Mouse (Mus musculus): ENCODE measurements around the gene 4931429L15Rik. TPM values are rescaled to one million over a fixed set of nuclear protein-coding genes. Genes with fewer than 3 reads are reported as not detected.

The 4931429L15Rik gene
- polyA plus RNA-seq, 1 experiment: not detected

- Histone ChIP-seq H3K4me3 (ENCODE audit: low read depth, low read length) (peak within 1 kb of the TSS; percentile 88), H3K36me3 (ENCODE audit: control insufficient read depth, insufficient read depth, low read length, poor library complexity, severe bottlenecking) (peaks cover 31% of the 10 kb centered on the region), H3K4me1 (ENCODE audit: control insufficient read depth, insufficient read depth, low read length) (no peaks in the 10 kb centered on the region), H3K9ac (ENCODE audit: low read depth, poor library complexity, severe bottlenecking) (peak within 1 kb of the TSS; percentile 74), H3K9me3 (replicated peaks; ENCODE audit: control insufficient read depth, insufficient read depth, low read length, poor library complexity, severe bottlenecking) (no peaks in the 10 kb centered on the region), H3K27ac (ENCODE audit: insufficient read depth, low read length) (no peak within 1 kb of the TSS), H3K27me3 (ENCODE audit: control insufficient read depth, insufficient read depth, low read length, poor library complexity, severe bottlenecking) (no peaks in the 10 kb centered on the region)
- TF ChIP-seq POLR2A (IDR thresholded peaks at IDR 0.05; ENCODE audit: insufficient read depth, low read length): no peak
- no peak for TF ChIP-seq EP300 (IDR thresholded peaks at IDR 0.05; ENCODE audit: insufficient read depth, low read depth, low read length)
- no peak for TF ChIP-seq CTCF (IDR thresholded peaks at IDR 0.05; ENCODE audit: low read depth, low read length)
These were observed 46.9 kb downstream of the 4931429L15Rik start, which contains the start of gene Zpr1 for GRCm38 (mm10) chr9:46272677-46273454. Zpr1 (plus strand) TSS chr9:46273064.

- peaks cover 23% of the 10 kb centered on the region for H3K36me3 ChIP-seq (ENCODE audit: control insufficient read depth, insufficient read depth, low read length, poor library complexity, severe bottlenecking)
- H3K27ac ChIP-seq (ENCODE audit: insufficient read depth, low read length): no peak overlapping the region
- H3K27me3 ChIP-seq (ENCODE audit: control insufficient read depth, insufficient read depth, low read length, poor library complexity, severe bottlenecking): no peaks in the 10 kb centered on the region
- H3K4me1 ChIP-seq (ENCODE audit: control insufficient read depth, insufficient read depth, low read length): no peaks in the 10 kb centered on the region
- H3K4me3 ChIP-seq (ENCODE audit: low read depth, low read length): no peak overlapping the region
- peak overlapping the region; percentile 74 for H3K9ac ChIP-seq (ENCODE audit: low read depth, poor library complexity, severe bottlenecking)
- H3K9me3 ChIP-seq (replicated peaks; ENCODE audit: control insufficient read depth, insufficient read depth, low read length, poor library complexity, severe bottlenecking): no peaks in the 10 kb centered on the region
- TF ChIP-seq POLR2A (IDR thresholded peaks at IDR 0.05; ENCODE audit: insufficient read depth, low read length) (no peak), CTCF (IDR thresholded peaks at IDR 0.05; ENCODE audit: low read depth, low read length) (no peak), EP300 (IDR thresholded peaks at IDR 0.05; ENCODE audit: insufficient read depth, low read depth, low read length) (no peak)
These were observed 47.7 kb downstream of the 4931429L15Rik start for GRCm38 (mm10) chr9:46272070-46272469.

GRCm38 (mm10) chr9:46270782-46271181, 49.0 kb downstream of the 4931429L15Rik start:
- Histone ChIP-seq H3K27ac (ENCODE audit: insufficient read depth, low read length) (no peak overlapping the region), H3K4me1 (ENCODE audit: control insufficient read depth, insufficient read depth, low read length) (no peaks in the 10 kb centered on the region), H3K4me3 (ENCODE audit: low read depth, low read length) (no peak overlapping the region), H3K9me3 (replicated peaks; ENCODE audit: control insufficient read depth, insufficient read depth, low read length, poor library complexity, severe bottlenecking) (no peaks in the 10 kb centered on the region), H3K36me3 (ENCODE audit: control insufficient read depth, insufficient read depth, low read length, poor library complexity, severe bottlenecking) (peaks cover 10% of the 10 kb centered on the region), H3K9ac (ENCODE audit: low read depth, poor library complexity, severe bottlenecking) (no peak overlapping the region), H3K27me3 (ENCODE audit: control insufficient read depth, insufficient read depth, low read length, poor library complexity, severe bottlenecking) (no peaks in the 10 kb centered on the region)
- TF ChIP-seq POLR2A (IDR thresholded peaks at IDR 0.05; ENCODE audit: insufficient read depth, low read length) (no peak), EP300 (IDR thresholded peaks at IDR 0.05; ENCODE audit: insufficient read depth, low read depth, low read length) (no peak)

GRCm38 (mm10) chr9:46269125-46269524, 50.7 kb downstream of the 4931429L15Rik start:
- Histone ChIP-seq H3K27me3 (ENCODE audit: control insufficient read depth, insufficient read depth, low read length, poor library complexity, severe bottlenecking) (no peaks in the 10 kb centered on the region), H3K4me3 (ENCODE audit: low read depth, low read length) (no peak overlapping the region), H3K27ac (ENCODE audit: insufficient read depth, low read length) (no peak overlapping the region), H3K9me3 (replicated peaks; ENCODE audit: control insufficient read depth, insufficient read depth, low read length, poor library complexity, severe bottlenecking) (no peaks in the 10 kb centered on the region), H3K9ac (ENCODE audit: low read depth, poor library complexity, severe bottlenecking) (no peak overlapping the region), H3K36me3 (ENCODE audit: control insufficient read depth, insufficient read depth, low read length, poor library complexity, severe bottlenecking) (no peaks in the 10 kb centered on the region), H3K4me1 (ENCODE audit: control insufficient read depth, insufficient read depth, low read length) (no peaks in the 10 kb centered on the region)
- TF ChIP-seq EP300 (IDR thresholded peaks at IDR 0.05; ENCODE audit: insufficient read depth, low read depth, low read length): no peak
- no peak for TF ChIP-seq CTCF (IDR thresholded peaks at IDR 0.05; ENCODE audit: low read depth, low read length)
- TF ChIP-seq POLR2A (IDR thresholded peaks at IDR 0.05; ENCODE audit: insufficient read depth, low read length): no peak

- H3K4me1 ChIP-seq (ENCODE audit: control insufficient read depth, insufficient read depth, low read length): no peaks in the 10 kb centered on the region
- no peaks in the 10 kb centered on the region for H3K9me3 ChIP-seq (replicated peaks; ENCODE audit: control insufficient read depth, insufficient read depth, low read length, poor library complexity, severe bottlenecking)
These were observed 51.4 kb downstream of the 4931429L15Rik start, which contains the start of gene Apoa5 for GRCm38 (mm10) chr9:46268343-46268873. Apoa5 (plus strand) TSS chr9:46268633.

GRCm38 (mm10) chr9:46261131-46261530, 58.7 kb downstream of the 4931429L15Rik start:
- TF ChIP-seq CTCF (IDR thresholded peaks at IDR 0.05; ENCODE audit: low read depth, low read length): no peak
- TF ChIP-seq EP300 (IDR thresholded peaks at IDR 0.05; ENCODE audit: insufficient read depth, low read depth, low read length): no peak
- TF ChIP-seq POLR2A (IDR thresholded peaks at IDR 0.05; ENCODE audit: insufficient read depth, low read length): no peak
- no peaks in the 10 kb centered on the region for H3K9me3 ChIP-seq (replicated peaks; ENCODE audit: control insufficient read depth, insufficient read depth, low read length, poor library complexity, severe bottlenecking)
- peaks cover 2% of the 10 kb centered on the region for H3K4me1 ChIP-seq (ENCODE audit: control insufficient read depth, insufficient read depth, low read length)
- no peaks in the 10 kb centered on the region for H3K27me3 ChIP-seq (ENCODE audit: control insufficient read depth, insufficient read depth, low read length, poor library complexity, severe bottlenecking)
- no peaks in the 10 kb centered on the region for H3K36me3 ChIP-seq (ENCODE audit: control insufficient read depth, insufficient read depth, low read length, poor library complexity, severe bottlenecking)
- no peak overlapping the region for H3K27ac ChIP-seq (ENCODE audit: insufficient read depth, low read length)
- no peak overlapping the region for H3K9ac ChIP-seq (ENCODE audit: low read depth, poor library complexity, severe bottlenecking)
- H3K4me3 ChIP-seq (ENCODE audit: low read depth, low read length): no peak overlapping the region

More at GRCm38 (mm10) chr9:46268343-46268873, 51.4 kb downstream of the 4931429L15Rik start, which contains the start of gene Apoa5:
- Histone ChIP-seq H3K4me3 (ENCODE audit: low read depth, low read length) (no peak within 1 kb of the TSS), H3K36me3 (ENCODE audit: control insufficient read depth, insufficient read depth, low read length, poor library complexity, severe bottlenecking) (no peaks in the 10 kb centered on the region), H3K27me3 (ENCODE audit: control insufficient read depth, insufficient read depth, low read length, poor library complexity, severe bottlenecking) (no peaks in the 10 kb centered on the region), H3K9ac (ENCODE audit: low read depth, poor library complexity, severe bottlenecking) (no peak within 1 kb of the TSS), H3K27ac (ENCODE audit: insufficient read depth, low read length) (no peak within 1 kb of the TSS)
- no peak for TF ChIP-seq EP300 (IDR thresholded peaks at IDR 0.05; ENCODE audit: insufficient read depth, low read depth, low read length)
- TF ChIP-seq POLR2A (IDR thresholded peaks at IDR 0.05; ENCODE audit: insufficient read depth, low read length): no peak
- TF ChIP-seq CTCF (IDR thresholded peaks at IDR 0.05; ENCODE audit: low read depth, low read length): no peak
